In the genomic region with DNA sequence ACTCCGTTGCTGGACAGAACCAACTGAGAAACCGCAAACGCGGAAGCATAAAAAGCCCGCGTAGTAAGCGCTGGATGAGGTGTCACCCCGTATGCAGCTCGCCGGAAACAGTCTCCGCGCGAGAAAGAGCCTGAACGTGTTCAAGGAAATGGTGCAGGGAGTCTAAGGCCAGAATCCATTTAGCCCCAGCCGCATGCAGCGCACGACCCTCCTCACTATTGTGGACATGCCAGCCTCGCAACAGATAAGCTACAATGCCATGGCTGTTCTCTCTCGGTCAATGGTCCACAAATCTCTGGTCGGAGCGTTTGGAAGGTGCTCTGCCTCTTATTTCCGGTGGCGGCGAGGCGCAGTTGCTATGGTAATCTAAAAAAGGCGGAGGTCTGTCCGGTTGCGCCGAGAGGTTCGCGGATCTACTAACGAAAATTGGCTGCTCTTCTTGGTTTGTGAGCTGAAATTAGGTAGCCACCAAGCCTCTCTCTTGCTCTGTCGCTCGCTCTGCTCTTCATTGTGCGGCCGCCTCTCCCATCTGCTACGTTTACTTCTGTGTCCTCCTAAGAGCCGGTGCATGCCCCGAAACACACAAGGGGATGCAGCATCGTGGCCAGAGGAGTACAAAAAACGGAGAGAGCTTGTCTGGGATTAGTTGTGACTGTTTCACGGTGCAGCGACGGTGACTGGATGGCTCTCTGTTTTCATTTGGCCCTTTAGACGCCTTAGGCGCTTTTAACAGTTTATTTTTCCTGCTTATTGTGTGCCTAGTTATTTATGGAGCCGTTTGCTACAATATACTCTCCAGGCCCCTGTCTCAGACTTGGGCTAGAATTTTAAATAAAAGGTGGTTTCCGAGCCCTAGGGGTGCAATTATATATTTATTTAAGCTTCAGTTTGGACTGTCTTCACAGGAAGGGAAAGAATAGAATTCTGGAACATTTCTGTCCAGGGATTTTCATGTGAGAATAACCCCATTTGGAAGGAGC, we compare ENCODE assay signal across 8 mouse cellular contexts. TPM values are rescaled to one million over a fixed set of nuclear protein-coding genes. Genes with fewer than 3 reads are reported as not detected.
DNase-seq lines count a peak whose midpoint lies in the region; ATAC-seq and TF ChIP-seq lines count a peak whose summit lies in the region.

A gene (plus strand): TSS at position 105 of the 980 bp plus-strand sequence.

- peak within 1 kb of the TSS; percentile 91 for H3K4me3 ChIP-seq in gastrocnemius, adult 2 months
- H3K4me3 ChIP-seq in hindbrain, postnatal 0 days (ENCODE audit: low read length) = peak within 1 kb of the TSS; percentile 81
- H3K4me3 ChIP-seq in left cerebral cortex, adult 2 months = peak within 1 kb of the TSS; percentile 74

- WGBS in hindbrain, postnatal 0 days = under 1% methylated on average over 48 of the region's 48 CpGs

- no peaks in the 10 kb centered on the region for H3K36me3 ChIP-seq in hindbrain, postnatal 0 days (ENCODE audit: insufficient read depth, low read length)

- no peak for TF ChIP-seq CTCF in gastrocnemius, adult 2 months (IDR thresholded peaks at IDR 0.05)
- no peak for TF ChIP-seq CTCF in hindbrain, postnatal 0 days (IDR thresholded peaks at IDR 0.05; ENCODE audit: low read depth)
- no peak; the same call in 1 of the 2 replicates for TF ChIP-seq CTCF in left cerebral cortex, adult 2 months (IDR thresholded peaks at IDR 0.05)

- DNase-seq in ZHBTc4 (ENCODE audit: low read depth, low spot score) = peak; percentile 92
- peak; percentile 86 for DNase-seq in gastrocnemius, adult 2 months
- DNase-seq in hindbrain, postnatal 0 days (ENCODE audit: low spot score) = peak; percentile 94
- DNase-seq in left cerebral cortex, adult 2 months (ENCODE audit: extremely low spot score in 1 of 2, low spot score in 2 of 2) = peak; percentile 84 to 87
- DNase-seq in right cerebral cortex, adult 2 months (ENCODE audit: low spot score in 2 of 2) = peak; percentile 91 to 92
- peak; percentile 83 for DNase-seq in urinary bladder, postnatal 14 days (ENCODE audit: low spot score)

- peaks cover 4% of the 10 kb centered on the region; the same call in 1 of the 2 replicates for H3K4me1 ChIP-seq in hindbrain, postnatal 0 days (ENCODE audit: insufficient read depth, low read length)

- peak within 1 kb of the TSS; percentile 85 for H3K4me2 ChIP-seq in hindbrain, postnatal 0 days (ENCODE audit: low read depth, low read length)

- no peaks in the 10 kb centered on the region for H3K9me3 ChIP-seq in hindbrain, postnatal 0 days (ENCODE audit: low read length)

- no peaks in the 10 kb centered on the region for H3K27me3 ChIP-seq in hindbrain, postnatal 0 days (ENCODE audit: insufficient read depth, low read length)

- intact Hi-C loops in gastrocnemius, adult 2 months (cut with DNase I) = no loop called here
- intact Hi-C loops in left cerebral cortex, adult 2 months (cut with DNase I) = loop anchor here (1.0 kb wide), 1 partner anchor 100 kb away; a partner anchor contains a TSS

- peak within 1 kb of the TSS; percentile 89 for H3K27ac ChIP-seq in gastrocnemius, adult 2 months
- H3K27ac ChIP-seq in hindbrain, postnatal 0 days = peak within 1 kb of the TSS; percentile 98
- peak within 1 kb of the TSS; percentile 99 for H3K27ac ChIP-seq in left cerebral cortex, adult 2 months

- peak; percentile 96 for ATAC-seq in common myeloid progenitor, adult 5-6 weeks (replicated peaks; ENCODE audit: low read depth, poor library complexity, severe bottlenecking)
- peak; percentile 94 for ATAC-seq in hindbrain, postnatal 0 days
- peak; percentile 96 for ATAC-seq in megakaryocyte, adult 5-6 weeks (ENCODE audit: poor library complexity, severe bottlenecking)

- H3K9ac ChIP-seq in hindbrain, postnatal 0 days (replicated peaks; ENCODE audit: low read length) = peak within 1 kb of the TSS; percentile 75

RNA-seq across cellular contexts. Expression of the gene that starts here (rescaled TPM):
- 10.7 and 13.8 TPM in 2 replicates for total RNA-seq in common myeloid progenitor, adult 5-6 weeks (2017)
- total RNA-seq in gastrocnemius, adult 2 months (2021) = 1 to 10 TPM; 1.1 to 1.6 TPM
- total RNA-seq in hindbrain, postnatal 0 days (2014; rRNA removed) = 9.8 and 112 TPM in 2 replicates
- 9.2 and 10.3 TPM in 2 replicates for polyA plus RNA-seq in hindbrain, postnatal 0 days (2015; fragmentation: Nextera tagmentation; extraction: Ambion mirVana)
- total RNA-seq in left cerebral cortex, adult 2 months (2021) = 1 to 10 TPM; 4.7 to 5.7 TPM
- 2.1 and 11.8 TPM in 2 replicates for total RNA-seq in megakaryocyte, adult 5-6 weeks (2015)
- 1.4 and 1.6 TPM in 2 replicates for total RNA-seq in megakaryocyte, adult 5-6 weeks (2017)

Comparison
In these comparisons a context has a peak if more than half of its experiments do, and no peak if none do; other contexts are left out.
1. Peak in every context shown above with its lines: DNase-seq, ATAC-seq, H3K4me3 ChIP-seq and H3K27ac ChIP-seq.